Mouse (Mus musculus) heart, adult 2 months (tissue): Measurements from ENCODE around the gene Zbtb34.

Experiments
- CTCF ChIP-seq: fragments of 200-600 bp; IDR thresholded peaks from 2 replicates; pipeline ENCODE4 v1.8.1; 2022; ENCODE audit warnings: antibody characterized with exemption, mild to moderate bottlenecking, moderate library complexity
- EP300 ChIP-seq: fragments of 200-500 bp; IDR thresholded peaks from 2 replicates; pipeline ENCODE4 v1.6.1; 2011; ENCODE audit warnings: low read depth, low read length, control low read depth; ENCODE audit not compliant: insufficient read depth
- POLR2A ChIP-seq: fragments of 200-500 bp; IDR thresholded peaks from 2 replicates; pipeline ENCODE4 v1.6.1; 2011; ENCODE audit warnings: mild to moderate bottlenecking, low read depth, low read length, control low read depth; ENCODE audit not compliant: insufficient read depth

DNA sequence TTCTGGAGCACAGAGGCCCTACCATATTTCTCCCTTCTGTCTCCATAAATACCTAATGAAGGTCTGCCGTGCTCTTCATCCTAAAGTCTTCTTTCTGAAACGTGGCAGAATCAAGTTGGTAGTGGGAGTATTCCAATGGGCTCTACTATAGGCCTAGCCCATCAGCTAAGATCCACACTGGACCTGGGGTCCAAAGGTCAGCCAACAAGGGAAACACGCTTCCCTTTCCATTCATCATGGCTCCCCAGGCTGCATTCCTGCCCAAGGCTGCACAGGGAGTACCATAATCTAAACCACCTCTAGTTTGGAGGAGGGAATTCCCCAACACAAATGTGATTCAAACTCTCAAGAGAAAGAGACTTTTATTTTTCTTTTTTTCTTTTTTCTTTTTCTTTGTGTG, 61.7 kb downstream of the Zbtb34 start:
- TF ChIP-seq POLR2A (no peak), EP300 (no peak), CTCF (no peak)
